Mouse (Mus musculus) hindbrain, embryonic 16.5 days (tissue): ENCODE results near the gene Fiz1. TPM values are rescaled to one million over a fixed set of nuclear protein-coding genes. Genes with fewer than 3 reads are reported as not detected.

Source experiments
- ATAC-seq: fragments of 200-750 bp; cut with Nextera tagmentation; 2 replicates; pipeline ENCODE4 v1.8.0; 2017; ENCODE audit warnings: moderate TSS enrichment, moderate library complexity
- H3K27ac ChIP-seq: fragments of 300-500 bp; sonication (generic); 2 replicates; pipeline ENCODE4 v1.5.1; 2014; ENCODE audit warnings: low read depth, mild to moderate bottlenecking, control low read depth, low read length, moderate library complexity
- H3K27me3 ChIP-seq: fragments of 300-500 bp; sonication (generic); replicated peaks from 2 replicates; pipeline ENCODE4 v1.6.1; 2014; ENCODE audit warnings: low read length; ENCODE audit not compliant: control insufficient read depth, insufficient read depth
- H3K36me3 ChIP-seq: fragments of 300-500 bp; sonication (generic); 2 replicates; pipeline ENCODE4 v1.6.1; 2014; ENCODE audit warnings: mild to moderate bottlenecking, low read length, moderate library complexity, mixed read lengths; ENCODE audit not compliant: control insufficient read depth, insufficient read depth
- H3K4me1 ChIP-seq: fragments of 300-500 bp; sonication (generic); 2 replicates; pipeline ENCODE4 v1.6.1; 2014; ENCODE audit warnings: low read depth, low read length; ENCODE audit not compliant: control insufficient read depth, insufficient read depth
- H3K4me2 ChIP-seq: fragments of 300-500 bp; sonication (generic); 2 replicates; pipeline ENCODE4 v1.6.1; 2014; ENCODE audit warnings: mild to moderate bottlenecking, low read length, control low read depth, moderate library complexity
- H3K4me3 ChIP-seq: fragments of 300-500 bp; sonication (generic); 2 replicates; pipeline ENCODE4 v1.5.1; 2014; ENCODE audit warnings: mild to moderate bottlenecking, low read length, control low read depth, moderate library complexity
- H3K9ac ChIP-seq: fragments of 300-500 bp; sonication (generic); 2 replicates; pipeline ENCODE4 v1.6.1; 2014; ENCODE audit warnings: low read depth, mild to moderate bottlenecking, control low read depth, low read length, moderate library complexity
- H3K9me3 ChIP-seq: fragments of 300-500 bp; sonication (generic); 2 replicates; pipeline ENCODE4 v1.6.1; 2014; ENCODE audit warnings: mild to moderate bottlenecking, low read length, moderate library complexity; ENCODE audit not compliant: control insufficient read depth
- WGBS: fragments of 180-500 bp; shearing (Covaris S2); extraction: QIAGEN DNeasy Blood & Tissue Kit; methylation state at CpG from one replicate; pipeline ENCODE4 v1.1.7; 2014; 5-methylcytosine and 5-hydroxymethylcytosine counted together
- polyA plus RNA-seq: library from polyadenylated mRNA; unstranded; fragments of >200 nt; fragmentation: Nextera tagmentation; extraction: Ambion mirVana; gene quantifications from 2 replicates; pipeline ENCODE4 v1.2.1, GENCODE M21; 2015

The Fiz1 gene
- polyA plus RNA-seq, 1 experiment from 2014 or later: 28.8 TPM

- no peak overlapping the region for H3K4me3 ChIP-seq
- H3K4me2 ChIP-seq: no peak overlapping the region
- 26% methylated on average over 7 of the region's 7 CpGs for WGBS
- H3K27ac ChIP-seq: no peak overlapping the region
- H3K9ac ChIP-seq: no peak overlapping the region
- H3K4me1 ChIP-seq: no peaks in the 10 kb centered on the region
- no peaks in the 10 kb centered on the region for H3K9me3 ChIP-seq
- no peaks in the 10 kb centered on the region for H3K27me3 ChIP-seq
- ATAC-seq: no peak
- no peaks in the 10 kb centered on the region for H3K36me3 ChIP-seq
Measured at GRCm38 (mm10) chr7:4971710-4972109, 42.8 kb downstream of the Fiz1 start.

DNA sequence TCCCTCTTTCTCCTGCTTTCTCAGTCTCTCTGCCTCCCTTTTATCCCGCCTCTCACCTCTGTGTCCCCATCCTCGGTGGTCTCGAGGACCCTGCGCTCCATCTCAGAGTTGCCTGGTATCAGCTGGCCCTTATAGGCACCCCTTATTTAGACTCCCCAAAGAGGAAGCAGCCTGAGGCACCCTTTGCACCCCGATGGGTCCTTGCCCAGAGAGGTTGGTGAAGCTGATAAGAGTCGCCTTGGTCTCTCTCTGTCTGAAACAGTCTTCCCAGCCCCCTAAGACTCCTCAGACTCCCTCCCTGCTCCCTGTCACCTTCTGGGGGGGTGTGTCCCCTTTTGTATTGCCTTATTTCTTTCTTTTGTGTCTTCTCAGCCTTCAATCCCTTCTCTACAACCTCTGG, 43.4 kb downstream of the Fiz1 start, which contains the start of gene Sbk3:
Sbk3 (minus strand) TSS at position 101 of the 400 bp plus-strand sequence.
- H3K9ac ChIP-seq: no peak within 1 kb of the TSS
- ATAC-seq: no peak
- no peak within 1 kb of the TSS for H3K4me3 ChIP-seq
- no peaks in the 10 kb centered on the region for H3K4me1 ChIP-seq
- H3K4me2 ChIP-seq: no peak within 1 kb of the TSS
- no peaks in the 10 kb centered on the region for H3K36me3 ChIP-seq
- no peaks in the 10 kb centered on the region for H3K9me3 ChIP-seq
- H3K27me3 ChIP-seq: 0 out of 2 replicates have a peak, but pooled peaks cover 2% of the 10 kb centered on the region
- H3K27ac ChIP-seq: no peak within 1 kb of the TSS
- WGBS: 42% methylated on average over 6 of the region's 6 CpGs

DNA sequence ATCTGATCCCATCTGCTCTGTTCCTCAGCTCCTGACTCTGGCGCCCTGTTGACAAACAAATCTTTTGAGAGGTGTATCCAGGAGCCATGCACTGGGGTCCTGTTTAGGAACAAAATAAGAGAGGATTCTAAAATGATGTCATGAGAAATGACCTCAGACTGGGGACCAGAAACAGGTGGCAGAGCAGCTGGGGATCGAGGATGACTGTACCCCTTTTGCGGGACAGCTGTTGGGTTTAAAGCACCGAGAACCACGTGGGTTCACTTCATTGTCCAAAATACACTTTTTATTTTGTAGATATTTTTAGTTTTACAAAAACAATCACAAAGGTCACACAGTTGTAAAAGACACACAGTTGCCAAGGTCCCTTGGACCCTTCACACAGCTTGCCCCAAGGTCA, 49.5 kb downstream of the Fiz1 start:
- no peak overlapping the region for H3K4me3 ChIP-seq
- WGBS: 81% methylated on average over 5 of the region's 5 CpGs
- no peak overlapping the region for H3K9ac ChIP-seq
- H3K4me1 ChIP-seq: no peaks in the 10 kb centered on the region; the same call in 1 of the 2 replicates
- H3K27ac ChIP-seq: no peak overlapping the region
- H3K9me3 ChIP-seq: no peaks in the 10 kb centered on the region
- H3K4me2 ChIP-seq: no peak overlapping the region
- no peaks in the 10 kb centered on the region for H3K36me3 ChIP-seq
- ATAC-seq: no peak
- 0 out of 2 replicates have a peak, but pooled peaks cover 2% of the 10 kb centered on the region for H3K27me3 ChIP-seq

- H3K27me3 ChIP-seq: 0 out of 2 replicates have a peak, but pooled peaks cover 2% of the 10 kb centered on the region
- H3K4me1 ChIP-seq: no peaks in the 10 kb centered on the region; the same call in 1 of the 2 replicates
- WGBS: 8% methylated on average over 10 of the region's 10 CpGs
- no peak within 1 kb of the TSS for H3K4me3 ChIP-seq
- H3K36me3 ChIP-seq: no peaks in the 10 kb centered on the region
- no peaks in the 10 kb centered on the region for H3K9me3 ChIP-seq
- no peak within 1 kb of the TSS for H3K27ac ChIP-seq
- H3K9ac ChIP-seq: no peak within 1 kb of the TSS
- peak within 1 kb of the TSS; percentile 27; the same call in 1 of the 2 replicates for H3K4me2 ChIP-seq
- peak; percentile 77 for ATAC-seq
Measured at GRCm38 (mm10) chr7:4964272-4964671, 50.2 kb downstream of the Fiz1 start, which contains the start of gene Sbk2. Gene Sbk2, minus strand, starts transcription at chr7:4964406.

DNA sequence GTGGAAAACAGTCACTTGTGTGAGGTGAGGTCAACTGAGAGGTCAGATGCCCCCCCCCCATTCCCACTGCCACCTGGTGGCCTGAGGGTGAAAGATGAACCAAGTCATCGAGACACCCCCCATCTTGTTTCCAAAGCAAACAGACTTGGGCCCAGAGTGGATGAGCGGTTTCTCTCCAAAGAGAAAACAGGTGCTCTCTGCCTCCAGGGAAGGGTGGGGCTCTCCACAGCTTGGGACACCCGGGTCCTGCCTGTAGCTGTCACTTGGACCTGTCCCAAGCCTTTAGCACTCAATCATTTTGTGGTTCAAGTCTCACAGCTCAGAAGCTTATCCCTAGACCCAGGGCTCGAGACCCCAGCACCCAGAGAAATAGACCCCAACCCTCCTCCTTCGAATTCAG, 51.0 kb downstream of the Fiz1 start:
- Histone ChIP-seq H3K27ac (no peak overlapping the region), H3K4me3 (no peak overlapping the region), H3K4me1 (no peaks in the 10 kb centered on the region; the same call in 1 of the 2 replicates), H3K36me3 (no peaks in the 10 kb centered on the region), H3K4me2 (no peak overlapping the region), H3K9me3 (no peaks in the 10 kb centered on the region), H3K9ac (no peak overlapping the region), H3K27me3 (0 out of 2 replicates have a peak, but pooled peaks cover 2% of the 10 kb centered on the region)
- 87% methylated on average over 5 of the region's 5 CpGs for WGBS
- no peak for ATAC-seq

GRCm38 (mm10) chr7:4957361-4957760, 57.1 kb downstream of the Fiz1 start:
- 91% methylated on average over 10 of the region's 10 CpGs for WGBS
- Histone ChIP-seq H3K9me3 (no peaks in the 10 kb centered on the region), H3K36me3 (no peaks in the 10 kb centered on the region)

More at GRCm38 (mm10) chr7:4957361-4957760, 57.1 kb downstream of the Fiz1 start:
- H3K27me3 ChIP-seq: no peaks in the 10 kb centered on the region
- H3K4me3 ChIP-seq: no peak overlapping the region
- ATAC-seq: no peak
- H3K27ac ChIP-seq: no peak overlapping the region
- no peaks in the 10 kb centered on the region for H3K4me1 ChIP-seq
- no peak overlapping the region for H3K4me2 ChIP-seq
- H3K9ac ChIP-seq: no peak overlapping the region

Other genes starting within 250 kb of the Fiz1 start
- not detected in 2 replicates for gene Fam71e2, start 243.4 kb downstream of the Fiz1 start, polyA plus RNA-seq
- 0.95 and 1.3 TPM in 2 replicates for gene Il11, start 231.8 kb downstream of the Fiz1 start, polyA plus RNA-seq
- gene Tmem190, start 231.8 kb downstream of the Fiz1 start, polyA plus RNA-seq: 0.68 TPM in 1 of 2 replicates, not detected in the other
- gene Tmem238, start 225.0 kb downstream of the Fiz1 start, polyA plus RNA-seq: 6.8 and 9.2 TPM in 2 replicates
- gene Rpl28, start 221.8 kb downstream of the Fiz1 start, polyA plus RNA-seq: 206 and 212 TPM in 2 replicates
- gene Ube2s, start 202.1 kb downstream of the Fiz1 start, polyA plus RNA-seq: 250 and 253 TPM in 2 replicates
- 9.9 and 10.0 TPM in 2 replicates for gene Shisa7, start 170.0 kb downstream of the Fiz1 start, polyA plus RNA-seq
- 4.2 and 4.6 TPM in 2 replicates for gene Isoc2b, start 144.4 kb downstream of the Fiz1 start, polyA plus RNA-seq
- 0.89 and 0.93 TPM in 2 replicates for gene Isoc2a, start 137.5 kb downstream of the Fiz1 start, polyA plus RNA-seq
- 0.48 and 0.52 TPM in 2 replicates for gene Gm36210, start 108.2 kb downstream of the Fiz1 start, polyA plus RNA-seq
- gene Zfp628, start 99.5 kb downstream of the Fiz1 start, polyA plus RNA-seq: 3.2 and 4.2 TPM in 2 replicates
- gene Nat14, start 92.7 kb downstream of the Fiz1 start, polyA plus RNA-seq: 35.2 and 39.3 TPM in 2 replicates
- gene Ssc5d, start 88.9 kb downstream of the Fiz1 start, polyA plus RNA-seq: 1.1 and 2.4 TPM in 2 replicates
- 0.14 TPM in 1 of 2 replicates, not detected in the other for gene Sbk2, start 50.3 kb downstream of the Fiz1 start, polyA plus RNA-seq
- 0.70 and 0.71 TPM in 2 replicates for gene Sbk3, start 43.5 kb downstream of the Fiz1 start, polyA plus RNA-seq
- 49.2 and 53.5 TPM in 2 replicates for gene Zfp579, start 18.5 kb downstream of the Fiz1 start, polyA plus RNA-seq
- 8.0 and 9.3 TPM in 2 replicates for gene Zfp524, start 282 bp downstream of the Fiz1 start, polyA plus RNA-seq
- gene Gm44973, start 799 bp upstream of the Fiz1 start, polyA plus RNA-seq: 0.18 and 1.2 TPM in 2 replicates
- gene Zfp865, start 5.7 kb upstream of the Fiz1 start, polyA plus RNA-seq: 5.8 and 6.9 TPM in 2 replicates
- gene Ccdc106, start 5.9 kb upstream of the Fiz1 start, polyA plus RNA-seq: 67.3 and 74.5 TPM in 2 replicates
- not detected in 2 replicates for gene 4632433K11Rik, start 19.4 kb upstream of the Fiz1 start, polyA plus RNA-seq
- 9.7 and 10.2 TPM in 2 replicates for gene Zfp784, start 23.7 kb upstream of the Fiz1 start, polyA plus RNA-seq
- 103 and 108 TPM in 2 replicates for gene Zfp580, start 36.8 kb upstream of the Fiz1 start, polyA plus RNA-seq
- 91.8 and 103 TPM in 2 replicates for gene U2af2, start 47.4 kb upstream of the Fiz1 start, polyA plus RNA-seq
- 115 and 124 TPM in 2 replicates for gene Epn1, start 65.5 kb upstream of the Fiz1 start, polyA plus RNA-seq
- not detected in 2 replicates for gene Rfpl4, start 102.3 kb upstream of the Fiz1 start, polyA plus RNA-seq
- 0.67 and 0.95 TPM in 2 replicates for gene Rasl2-9, start 111.3 kb upstream of the Fiz1 start, polyA plus RNA-seq
- gene Vmn1r55, start 135.0 kb upstream of the Fiz1 start, polyA plus RNA-seq: not detected in 2 replicates
- gene Vmn1r56, start 182.1 kb upstream of the Fiz1 start, polyA plus RNA-seq: not detected in 2 replicates
- gene Vmn1r57, start 203.8 kb upstream of the Fiz1 start, polyA plus RNA-seq: not detected in 2 replicates